9 mouse cellular contexts compared by ENCODE assay signal in genomic region chr17:36947051-36947819, GRCm38 (mm10). TPM values are rescaled to one million over a fixed set of nuclear protein-coding genes. Genes with fewer than 3 reads are reported as not detected.
DNase-seq lines count a peak whose midpoint lies in the region; ATAC-seq lines count a peak whose summit lies in the region.
"Had no signal": no experiment of that assay in that cellular context is flagged by ENCODE, and none has a peak within 500 bp of the region (broad histone marks: within the 10 kb centered on the region; RNA-seq: fewer than 3 reads in every experiment).

No protein-coding gene starts in this region.

- WGBS in forebrain, embryonic 16.5 days, result under 1% methylated on average over 62 of the region's 62 CpGs

- peaks cover 32% of the 10 kb centered on the region for H3K4me1 ChIP-seq in forebrain, embryonic 16.5 days (replicated peaks; ENCODE audit: control insufficient read depth, insufficient read depth, low read length)

- ATAC-seq in forebrain, embryonic 16.5 days, result peak; percentile 47

- H3K27ac ChIP-seq in forebrain, embryonic 16.5 days (ENCODE audit: low read length), result peak overlapping the region; percentile 14; the same call in 1 of the 2 replicates

- intact Hi-C loops in heart, postnatal 36 days (cut with DNase I), result loop anchor here (2.0 to 10.0 kb wide), 2 partner anchors 14 to 672 kb away; partner anchors contain the start of gene Trim39

- peaks cover 8% of the 10 kb centered on the region; the same call in 1 of the 2 replicates for H3K36me3 ChIP-seq in forebrain, embryonic 16.5 days (ENCODE audit: control insufficient read depth, insufficient read depth)

- H3K9ac ChIP-seq in forebrain, embryonic 16.5 days (replicated peaks; ENCODE audit: low read depth, low read length), result peak overlapping the region; percentile 80

- H3K4me3 ChIP-seq in forebrain, embryonic 16.5 days (replicated peaks; ENCODE audit: low read length), result peak overlapping the region; percentile 56

- DNase-seq in adrenal gland, adult (ENCODE audit: inconsistent age in 2 of 2, low spot score in 1 of 2), result peak; percentile 81 to 91
- DNase-seq in adrenal gland, postnatal 4 days (ENCODE audit: low spot score in 2 of 2), result no peak
- peak; percentile 60 to 72 for DNase-seq in cerebellum, adult 18-20 months
- peak; percentile 62 to 69 for DNase-seq in heart, postnatal 36 days
- DNase-seq in layer of hippocampus, postnatal 10 days (ENCODE audit: low spot score in 2 of 2), result peak; percentile 59 to 74
- DNase-seq in lung, postnatal 14 days, result peak; percentile 41
- peak; percentile 72 for DNase-seq in right cerebral cortex, postnatal 10 days (ENCODE audit: low spot score in 2 of 2)

- H3K9me3 ChIP-seq in forebrain, embryonic 16.5 days (ENCODE audit: control insufficient read depth, low read length), result no peaks in the 10 kb centered on the region

- H3K4me2 ChIP-seq in forebrain, embryonic 16.5 days (ENCODE audit: low read length), result peak overlapping the region; percentile 97

- H3K27me3 ChIP-seq in forebrain, embryonic 16.5 days (replicated peaks; ENCODE audit: control insufficient read depth, insufficient read depth, low read length), result peaks cover 32% of the 10 kb centered on the region

RNA-seq across cellular contexts. Expression of gene Ppp1r11, which starts 4.3 kb away (rescaled TPM):
- 10 to 100 TPM; 63.6 to 65.1 TPM for total RNA-seq in adrenal gland, postnatal 4 days (2021)
- 143 and 146 TPM in 2 replicates for polyA plus RNA-seq in forebrain, embryonic 16.5 days (2015; fragmentation: Nextera tagmentation; extraction: Ambion mirVana)
- 10 to 100 TPM; 95.1 to 96.8 TPM for total RNA-seq in heart, postnatal 36 days (2021)
- total RNA-seq in layer of hippocampus, postnatal 10 days (2021), result 100 to 1,000 TPM in 1 of 2 experiments, 10 to 100 TPM in 1; 88.2 to 100 TPM

RNA-seq across cellular contexts. Expression of gene Rnf39, which starts 4.5 kb away (rescaled TPM):
- 1 to 10 TPM in 1 of 2 experiments, under 1 TPM in 1; 0.31 to 1.1 TPM for total RNA-seq in adrenal gland, postnatal 4 days (2021)
- polyA plus RNA-seq in forebrain, embryonic 16.5 days (2015; fragmentation: Nextera tagmentation; extraction: Ambion mirVana), result 0.87 and 1.1 TPM in 2 replicates
- under 1 TPM; 0.76 to 0.92 TPM for total RNA-seq in heart, postnatal 36 days (2021)
- 1 to 10 TPM; 4.9 to 5.4 TPM for total RNA-seq in layer of hippocampus, postnatal 10 days (2021)

RNA-seq across cellular contexts. Expression of gene Znrd1, which starts 11.1 kb away (rescaled TPM):
- 10 to 100 TPM; 35.8 to 41.6 TPM for total RNA-seq in adrenal gland, postnatal 4 days (2021)
- 58.9 and 66.9 TPM in 2 replicates for polyA plus RNA-seq in forebrain, embryonic 16.5 days (2015; fragmentation: Nextera tagmentation; extraction: Ambion mirVana)
- total RNA-seq in heart, postnatal 36 days (2021), result 10 to 100 TPM; 24.1 to 27.6 TPM
- 10 to 100 TPM; 30.2 to 30.3 TPM for total RNA-seq in layer of hippocampus, postnatal 10 days (2021)

RNA-seq across cellular contexts. Expression of gene Znrd1as, which starts 11.2 kb away (rescaled TPM):
- total RNA-seq in adrenal gland, postnatal 4 days (2021), result 1 to 10 TPM; 7.4 to 7.8 TPM
- 4.8 and 5.1 TPM in 2 replicates for polyA plus RNA-seq in forebrain, embryonic 16.5 days (2015; fragmentation: Nextera tagmentation; extraction: Ambion mirVana)
- 10 to 100 TPM; 13.3 to 13.5 TPM for total RNA-seq in heart, postnatal 36 days (2021)
- total RNA-seq in layer of hippocampus, postnatal 10 days (2021), result 1 to 10 TPM; 4.8 to 5.3 TPM

RNA-seq across cellular contexts. Expression of gene 2410137M14Rik, which starts 33.8 kb away (rescaled TPM):
- not detected for total RNA-seq in adrenal gland, postnatal 4 days (2021)
- polyA plus RNA-seq in forebrain, embryonic 16.5 days (2015; fragmentation: Nextera tagmentation; extraction: Ambion mirVana), result 0.25 TPM in 1 of 2 replicates, not detected in the other
- total RNA-seq in heart, postnatal 36 days (2021), result not detected
- total RNA-seq in layer of hippocampus, postnatal 10 days (2021), result under 1 TPM; 0.53 to 0.83 TPM
- polyA plus RNA-seq: large intestine, adult 2 months had no signal

Comparison
In these comparisons a context has a peak if more than half of its experiments do, and no peak if none do; other contexts are left out.
1. DNase-seq: peak in adrenal gland, adult (2 of 2), cerebellum, adult 18-20 months (2 of 2), heart, postnatal 36 days (2 of 2), layer of hippocampus, postnatal 10 days (2 of 2), lung, postnatal 14 days (single experiment) and right cerebral cortex, postnatal 10 days (2 of 2); none in adrenal gland, postnatal 4 days (0 of 2).